Mouse (Mus musculus) neural tube, embryonic 14.5 days (tissue): Measurements from ENCODE around the gene Srebf1. TPM values are rescaled to one million over a fixed set of nuclear protein-coding genes. Genes with fewer than 3 reads are reported as not detected.

Experiments
- ATAC-seq: fragments of 200-750 bp; cut with Nextera tagmentation; 2 replicates; pipeline ENCODE4 v1.8.0; 2017; ENCODE audit warnings: low read depth, mild to moderate bottlenecking, moderate TSS enrichment, moderate library complexity
- H3K27ac ChIP-seq: fragments of 300-500 bp; sonication (generic); 2 replicates; pipeline ENCODE4 v1.5.1; 2014; ENCODE audit warnings: low read depth, mild to moderate bottlenecking, control low read depth, low read length, moderate library complexity, mixed read lengths
- H3K27me3 ChIP-seq: fragments of 300-500 bp; sonication (generic); 2 replicates; pipeline ENCODE4 v1.6.1; 2014; ENCODE audit warnings: low read length; ENCODE audit not compliant: control insufficient read depth, insufficient read depth
- H3K36me3 ChIP-seq: fragments of 300-500 bp; sonication (generic); 2 replicates; pipeline ENCODE4 v1.6.1; 2014; ENCODE audit warnings: low read length, mixed read lengths; ENCODE audit not compliant: control insufficient read depth, insufficient read depth
- H3K4me1 ChIP-seq: fragments of 300-500 bp; sonication (generic); 2 replicates; pipeline ENCODE4 v1.6.1; 2014; ENCODE audit warnings: low read length; ENCODE audit not compliant: control insufficient read depth, insufficient read depth
- H3K4me2 ChIP-seq: fragments of 300-500 bp; sonication (generic); 2 replicates; pipeline ENCODE4 v1.6.1; 2014; ENCODE audit warnings: mild to moderate bottlenecking, low read depth, low read length, control low read depth
- H3K4me3 ChIP-seq: fragments of 300-500 bp; sonication (generic); 2 replicates; pipeline ENCODE4 v1.5.1; 2014; ENCODE audit warnings: low read depth, low read length, control low read depth, mixed read lengths
- H3K9ac ChIP-seq: fragments of 300-500 bp; sonication (generic); replicated peaks from 2 replicates; pipeline ENCODE4 v1.6.1; 2014; ENCODE audit warnings: low read depth, mild to moderate bottlenecking, control low read depth, low read length, mixed read lengths
- H3K9me3 ChIP-seq: fragments of 300-500 bp; sonication (generic); 2 replicates; pipeline ENCODE4 v1.6.1; 2016; ENCODE audit warnings: low read length; ENCODE audit not compliant: control insufficient read depth
- WGBS: fragments of 180-500 bp; shearing (Covaris S2); extraction: QIAGEN DNeasy Blood & Tissue Kit; methylation state at CpG from one replicate; pipeline ENCODE4 v1.1.7; 2014; 5-methylcytosine and 5-hydroxymethylcytosine counted together
- polyA plus RNA-seq: library from polyadenylated mRNA; unstranded; fragments of >200 nt; fragmentation: Nextera tagmentation; extraction: Ambion mirVana; gene quantifications from 2 replicates; pipeline ENCODE4 v1.2.1, GENCODE M21; 2014

Srebf1 gene
- polyA plus RNA-seq, 1 experiment from 2014 or later = 41.3 TPM

GRCm38 (mm10) chr11:60175371-60176181 lies 46.8 kb downstream of the Srebf1 start:
- H3K4me3 ChIP-seq = peak overlapping the region; percentile 71
- H3K4me1 ChIP-seq = peaks cover 39% of the 10 kb centered on the region
- H3K4me2 ChIP-seq = peak overlapping the region; percentile 98
- H3K27me3 ChIP-seq = no peaks in the 10 kb centered on the region
- H3K9ac ChIP-seq = peak overlapping the region; percentile 95
- no peaks in the 10 kb centered on the region for H3K36me3 ChIP-seq
- H3K9me3 ChIP-seq = no peaks in the 10 kb centered on the region
- WGBS = under 1% methylated on average over 55 of the region's 66 CpGs
- peak; percentile 49 for ATAC-seq
- peak overlapping the region; percentile 99 for H3K27ac ChIP-seq

GRCm38 (mm10) chr11:60173606-60174184 lies 48.7 kb downstream of the Srebf1 start:
- Histone ChIP-seq H3K4me2 (no peak overlapping the region), H3K9ac (no peak overlapping the region), H3K4me1 (peaks cover 43% of the 10 kb centered on the region), H3K27me3 (no peaks in the 10 kb centered on the region), H3K36me3 (no peaks in the 10 kb centered on the region), H3K4me3 (no peak overlapping the region), H3K9me3 (no peaks in the 10 kb centered on the region), H3K27ac (no peak overlapping the region)
- WGBS = 62% methylated on average over 10 of the region's 10 CpGs
- no peak for ATAC-seq

GRCm38 (mm10) chr11:60172074-60172473 lies 50.3 kb downstream of the Srebf1 start:
- Histone ChIP-seq H3K9me3 (no peaks in the 10 kb centered on the region), H3K27ac (no peak overlapping the region), H3K27me3 (no peaks in the 10 kb centered on the region), H3K36me3 (no peaks in the 10 kb centered on the region), H3K4me2 (no peak overlapping the region), H3K4me3 (no peak overlapping the region), H3K4me1 (peaks cover 37% of the 10 kb centered on the region), H3K9ac (no peak overlapping the region)
- no peak for ATAC-seq
- WGBS = 74% methylated on average over 3 of the region's 3 CpGs

- Histone ChIP-seq H3K27me3 (no peaks in the 10 kb centered on the region), H3K27ac (peak overlapping the region; percentile 76), H3K9me3 (no peaks in the 10 kb centered on the region), H3K4me1 (peaks cover 31% of the 10 kb centered on the region), H3K36me3 (no peaks in the 10 kb centered on the region), H3K4me3 (no peak overlapping the region), H3K9ac (no peak overlapping the region), H3K4me2 (0 out of 2 replicates have a peak overlapping the region, but pooled peaks have one; percentile 1)
- 0 out of 2 replicates have a peak, but pooled peaks have one; percentile 3 for ATAC-seq
- WGBS = 17% methylated on average over 9 of the region's 9 CpGs
These were observed 53.6 kb downstream of the Srebf1 start for GRCm38 (mm10) chr11:60168780-60169179.

- Histone ChIP-seq H3K9me3 (no peaks in the 10 kb centered on the region), H3K4me1 (peaks cover 44% of the 10 kb centered on the region), H3K4me3 (no peak overlapping the region), H3K36me3 (no peaks in the 10 kb centered on the region), H3K27ac (no peak overlapping the region), H3K27me3 (no peaks in the 10 kb centered on the region), H3K4me2 (no peak overlapping the region), H3K9ac (no peak overlapping the region)
- no peak for ATAC-seq
- WGBS = 53% methylated on average over 5 of the region's 5 CpGs
These were observed 57.3 kb downstream of the Srebf1 start for GRCm38 (mm10) chr11:60165076-60165475.

GRCm38 (mm10) chr11:60164450-60164849 lies 57.9 kb downstream of the Srebf1 start:
- Histone ChIP-seq H3K27me3 (no peaks in the 10 kb centered on the region), H3K4me2 (no peak overlapping the region), H3K4me3 (no peak overlapping the region), H3K9ac (no peak overlapping the region), H3K27ac (no peak overlapping the region), H3K36me3 (no peaks in the 10 kb centered on the region), H3K9me3 (no peaks in the 10 kb centered on the region), H3K4me1 (peaks cover 44% of the 10 kb centered on the region)
- 79% methylated on average over 6 of the region's 6 CpGs for WGBS
- no peak for ATAC-seq

- Histone ChIP-seq H3K36me3 (no peaks in the 10 kb centered on the region), H3K4me2 (no peak overlapping the region), H3K27ac (no peak overlapping the region), H3K9me3 (no peaks in the 10 kb centered on the region), H3K4me3 (no peak overlapping the region), H3K4me1 (peaks cover 36% of the 10 kb centered on the region), H3K27me3 (no peaks in the 10 kb centered on the region), H3K9ac (no peak overlapping the region)
- WGBS = 90% methylated on average over 4 of the region's 4 CpGs
- ATAC-seq = no peak
These were observed 59.0 kb downstream of the Srebf1 start for GRCm38 (mm10) chr11:60163362-60163761.

GRCm38 (mm10) chr11:60162547-60162946 lies 59.8 kb downstream of the Srebf1 start:
- no peak overlapping the region for H3K9ac ChIP-seq
- H3K4me1 ChIP-seq = peaks cover 33% of the 10 kb centered on the region
- no peak for ATAC-seq
- H3K36me3 ChIP-seq = no peaks in the 10 kb centered on the region
- H3K4me2 ChIP-seq = no peak overlapping the region
- H3K4me3 ChIP-seq = no peak overlapping the region
- no peak overlapping the region for H3K27ac ChIP-seq
- no peaks in the 10 kb centered on the region for H3K27me3 ChIP-seq
- no peaks in the 10 kb centered on the region for H3K9me3 ChIP-seq
- WGBS = 74% methylated on average over 1 of the region's 1 CpGs

GRCm38 (mm10) chr11:60161146-60161874 lies 61.1 kb downstream of the Srebf1 start:
- Histone ChIP-seq H3K4me3 (no peak overlapping the region), H3K27me3 (no peaks in the 10 kb centered on the region), H3K36me3 (no peaks in the 10 kb centered on the region), H3K9ac (no peak overlapping the region), H3K27ac (peak overlapping the region; percentile 67), H3K4me2 (no peak overlapping the region), H3K4me1 (peaks cover 33% of the 10 kb centered on the region), H3K9me3 (no peaks in the 10 kb centered on the region)
- ATAC-seq = no peak
- 50% methylated on average over 9 of the region's 9 CpGs for WGBS
